Mouse (Mus musculus) embryo, embryonic 9.5 days (tissue): Measurements from ENCODE around the gene Inpp5k.

Experiments
- DNase-seq: peaks from one replicate; pipeline ENCODE4 v3.0.0-alpha.2; 2017; ENCODE audit errors: extremely low spot score

Gene Inpp5k

DNA sequence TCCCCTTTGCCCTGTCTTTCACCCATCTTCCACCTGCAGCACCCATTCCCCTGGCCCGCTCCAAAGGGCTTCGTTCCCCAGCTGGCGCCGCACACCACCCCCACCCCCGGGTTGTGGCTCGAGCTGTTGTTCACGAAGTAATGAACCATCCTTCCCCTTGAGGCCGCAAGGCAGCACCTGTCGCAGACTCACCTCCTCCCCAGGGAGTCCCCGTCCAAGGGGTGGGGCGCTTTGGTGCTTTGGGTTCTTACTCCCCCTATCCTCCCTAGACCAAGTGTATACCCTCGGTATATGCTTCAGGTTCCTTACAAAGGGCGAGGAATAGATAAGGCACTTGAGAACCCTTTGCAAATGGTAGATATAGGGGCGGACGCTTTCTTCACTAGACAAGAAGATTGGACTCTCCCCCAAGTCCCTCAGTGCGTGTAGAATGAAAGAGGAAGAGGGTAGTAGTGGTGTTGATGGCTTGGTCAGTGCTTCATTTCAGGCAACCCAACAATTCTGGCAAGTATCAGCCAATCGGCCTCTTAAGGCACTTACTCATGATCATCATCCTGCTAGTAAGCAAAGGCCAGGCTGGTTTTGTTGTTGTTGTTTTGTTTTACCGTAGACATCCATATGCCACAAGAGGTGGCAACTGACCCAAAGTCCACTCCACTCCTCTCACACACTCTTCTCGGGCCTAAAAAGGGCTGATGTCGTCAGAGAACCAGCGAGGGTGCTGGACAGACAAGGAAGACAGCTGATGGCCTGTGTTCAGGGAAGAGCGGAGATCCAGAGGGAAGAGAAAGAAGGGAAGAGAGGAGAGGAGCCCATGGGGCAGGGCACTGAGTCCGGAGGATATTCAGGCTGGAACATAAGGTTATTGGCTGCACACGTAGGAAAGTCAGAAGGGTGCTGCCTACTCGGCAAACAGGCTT is 23.9 kb downstream of the Inpp5k start:
- peak; percentile 14 for DNase-seq

DNA sequence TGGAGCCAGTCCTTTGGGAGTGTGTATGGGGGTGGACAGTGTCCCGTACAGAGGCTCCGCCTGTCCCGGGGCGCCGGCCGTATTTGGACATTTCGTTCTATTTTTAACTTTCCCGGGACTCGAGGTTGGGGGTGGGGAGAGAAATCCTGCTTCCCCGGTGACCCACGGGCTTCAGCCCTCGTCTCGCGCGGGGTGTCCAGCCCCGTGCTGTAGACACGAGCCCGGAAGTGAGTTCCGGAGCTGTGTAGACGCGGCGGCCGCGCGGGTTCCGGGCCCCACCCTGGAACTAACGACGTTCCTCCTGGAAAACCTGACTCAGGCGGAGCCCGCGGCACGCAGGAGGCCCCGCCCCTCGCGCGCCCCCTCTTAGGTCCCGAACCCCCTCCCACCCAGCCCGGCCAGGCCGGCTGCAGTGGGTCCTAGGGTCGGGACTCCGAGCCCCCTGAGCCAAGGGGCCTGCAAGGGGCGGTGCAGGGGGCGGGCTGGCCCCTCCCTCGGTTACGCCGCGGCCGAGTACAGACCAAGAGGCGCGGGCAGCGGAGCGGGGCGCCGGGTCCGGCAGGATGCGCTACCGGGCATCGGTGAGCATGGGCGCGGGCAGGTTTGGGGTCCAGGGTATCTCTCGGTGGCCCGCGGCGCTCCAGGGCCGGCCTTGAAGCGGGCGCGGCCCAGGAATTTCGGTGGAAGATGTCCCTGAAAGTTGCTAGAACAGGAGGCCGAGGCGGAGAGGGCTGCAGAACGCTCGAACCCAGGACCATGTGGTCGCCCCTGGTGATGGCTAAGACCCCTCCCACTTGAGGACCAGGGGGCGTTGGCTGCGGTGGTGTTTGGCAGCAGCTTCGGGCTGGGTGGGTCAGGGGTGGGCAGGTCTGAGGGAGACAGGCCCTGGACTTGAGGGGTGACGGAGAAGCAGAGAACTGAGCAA is 25.1 kb downstream of the Inpp5k start:
- peak; percentile 78 for DNase-seq

DNA sequence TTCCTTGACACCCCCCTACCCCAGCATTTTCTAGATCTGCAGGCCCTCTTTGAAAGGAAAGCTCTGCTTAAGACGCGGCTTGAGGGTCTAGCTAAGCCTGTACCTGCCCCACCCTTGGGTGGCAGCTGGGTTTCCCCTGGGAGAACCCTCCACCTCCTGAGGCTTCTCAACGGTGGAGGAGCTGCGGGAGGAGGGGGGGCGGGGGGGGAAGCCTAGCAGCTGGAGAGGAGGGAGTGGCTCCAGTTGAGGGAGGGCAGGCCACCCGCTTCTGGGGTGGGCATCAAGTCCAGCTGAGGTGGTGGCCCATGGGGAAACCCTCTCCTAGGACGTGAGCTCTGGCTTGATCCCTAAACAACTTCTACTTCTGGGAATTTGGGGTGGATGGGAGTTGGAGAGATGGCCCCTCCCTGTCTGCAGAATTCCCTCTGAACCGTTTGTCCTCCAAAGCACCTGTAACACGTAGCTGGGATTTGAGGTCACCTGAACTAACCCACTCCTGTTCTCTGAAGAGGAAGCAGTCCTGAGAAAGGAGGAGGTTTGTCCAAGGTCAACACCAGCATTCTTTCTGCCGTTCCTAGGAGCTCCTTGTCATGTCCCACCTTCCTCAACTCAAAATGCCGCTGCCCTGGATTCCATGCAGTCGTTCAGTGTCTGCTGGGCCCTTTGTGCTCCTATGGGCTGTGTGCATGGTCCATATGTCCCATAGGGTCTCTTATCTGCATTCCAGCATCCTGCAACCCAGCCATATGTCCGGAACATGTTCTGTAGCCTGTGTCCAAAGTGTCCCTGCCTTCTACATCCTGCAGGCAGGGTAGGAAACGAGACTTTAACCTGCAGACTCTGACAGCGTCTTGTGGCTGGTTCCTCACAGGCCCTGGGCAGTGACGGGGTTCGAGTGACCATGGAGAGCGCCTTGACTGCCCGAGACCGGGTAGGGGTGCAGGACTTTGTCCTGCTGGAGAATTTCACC is 26.1 kb downstream of the Inpp5k start:
- no peak for DNase-seq

DNA sequence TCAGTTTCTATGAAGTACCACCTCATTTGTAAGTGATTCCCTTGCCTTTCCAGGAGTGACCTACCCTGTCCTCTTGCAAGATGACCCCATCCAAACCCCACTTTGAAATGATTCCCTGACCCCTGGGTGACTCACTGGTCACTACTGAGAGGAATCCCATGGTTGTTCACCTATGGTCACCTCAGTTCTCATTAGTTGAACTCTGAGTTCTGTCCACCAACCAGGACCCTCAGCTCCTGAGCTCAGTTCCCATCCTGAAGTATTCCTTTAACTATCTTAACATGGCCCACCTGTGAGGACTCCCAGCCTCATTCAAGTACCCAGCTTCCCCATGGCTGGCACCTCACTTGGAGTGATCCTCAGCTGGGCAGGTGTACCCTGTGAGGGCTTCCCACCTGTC is 27.1 kb downstream of the Inpp5k start:
- no peak for DNase-seq

DNA sequence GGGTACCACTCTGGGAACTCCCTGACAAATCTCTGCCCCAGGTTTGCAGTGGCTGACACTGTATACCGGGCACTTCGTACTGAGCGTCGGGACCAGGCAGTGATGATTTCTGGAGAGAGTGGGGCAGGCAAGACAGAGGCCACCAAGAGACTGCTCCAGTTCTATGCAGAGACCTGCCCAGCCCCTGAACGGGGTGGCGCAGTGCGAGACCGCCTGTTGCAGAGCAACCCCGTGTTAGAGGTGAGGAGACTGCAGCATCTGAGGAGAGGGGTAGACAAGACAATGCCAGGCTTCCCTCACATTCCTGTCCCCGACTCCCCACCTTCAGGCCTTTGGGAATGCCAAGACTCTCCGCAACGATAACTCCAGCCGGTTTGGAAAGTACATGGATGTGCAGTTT is 27.5 kb downstream of the Inpp5k start:
- no peak for DNase-seq

DNA sequence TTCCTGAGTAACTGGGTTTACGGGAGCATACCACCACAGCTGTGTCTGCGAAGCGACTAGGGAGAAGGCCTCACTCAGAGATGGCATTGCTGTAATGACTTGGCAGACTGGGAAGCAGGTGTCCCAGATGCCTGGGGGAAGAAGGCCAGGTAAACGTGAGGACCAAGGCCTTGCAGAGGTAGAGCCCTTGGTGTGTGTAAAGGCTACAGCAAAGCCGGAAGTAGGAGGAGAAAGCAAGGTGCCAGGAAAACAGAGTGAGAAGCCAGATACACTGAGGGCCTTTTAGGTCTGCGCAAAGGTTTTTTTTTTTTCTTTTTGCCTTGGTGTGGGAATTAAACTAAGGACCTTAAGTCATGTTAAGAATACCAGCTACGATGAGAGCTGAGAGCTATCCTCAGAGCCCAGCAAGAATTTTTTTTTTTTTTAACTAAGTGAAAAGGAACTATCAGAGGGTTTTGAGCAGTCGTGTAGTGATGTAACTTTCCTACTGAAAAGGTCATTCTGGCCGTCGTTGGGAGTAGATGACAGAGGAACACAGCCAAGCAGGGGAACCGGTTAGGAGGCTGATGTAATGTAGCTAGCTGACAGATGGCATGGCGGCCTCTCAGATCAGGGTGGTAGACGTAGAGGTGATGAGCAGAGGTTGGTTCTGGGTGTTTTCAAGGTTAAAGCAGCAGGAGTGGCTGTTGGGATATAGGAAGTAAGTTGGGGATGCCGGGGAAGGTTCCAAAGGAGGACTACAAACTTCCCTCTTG is 28.4 kb downstream of the Inpp5k start:
- DNase-seq, result no peak

DNA sequence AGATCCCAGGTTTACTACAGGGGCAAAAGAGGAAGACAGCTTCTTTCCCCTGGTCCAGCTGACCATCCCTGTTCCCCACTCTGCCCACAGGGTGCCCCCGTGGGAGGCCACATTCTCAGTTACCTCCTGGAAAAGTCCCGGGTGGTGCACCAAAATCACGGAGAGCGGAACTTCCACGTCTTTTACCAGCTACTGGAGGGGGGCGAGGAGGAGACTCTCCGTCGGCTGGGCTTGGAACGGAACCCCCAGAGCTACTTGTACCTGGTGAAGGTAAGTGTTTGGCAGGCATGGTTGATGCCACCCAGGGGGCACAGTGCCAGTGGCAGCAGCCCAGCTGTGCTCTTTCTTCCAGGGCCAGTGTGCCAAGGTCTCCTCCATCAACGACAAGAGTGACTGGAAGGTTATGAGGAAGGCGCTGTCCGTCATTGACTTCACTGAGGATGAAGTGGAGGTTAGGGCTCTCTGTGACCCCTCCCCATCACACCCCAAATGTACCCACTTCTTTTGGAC is 29.3 kb downstream of the Inpp5k start:
- no peak for DNase-seq

DNA sequence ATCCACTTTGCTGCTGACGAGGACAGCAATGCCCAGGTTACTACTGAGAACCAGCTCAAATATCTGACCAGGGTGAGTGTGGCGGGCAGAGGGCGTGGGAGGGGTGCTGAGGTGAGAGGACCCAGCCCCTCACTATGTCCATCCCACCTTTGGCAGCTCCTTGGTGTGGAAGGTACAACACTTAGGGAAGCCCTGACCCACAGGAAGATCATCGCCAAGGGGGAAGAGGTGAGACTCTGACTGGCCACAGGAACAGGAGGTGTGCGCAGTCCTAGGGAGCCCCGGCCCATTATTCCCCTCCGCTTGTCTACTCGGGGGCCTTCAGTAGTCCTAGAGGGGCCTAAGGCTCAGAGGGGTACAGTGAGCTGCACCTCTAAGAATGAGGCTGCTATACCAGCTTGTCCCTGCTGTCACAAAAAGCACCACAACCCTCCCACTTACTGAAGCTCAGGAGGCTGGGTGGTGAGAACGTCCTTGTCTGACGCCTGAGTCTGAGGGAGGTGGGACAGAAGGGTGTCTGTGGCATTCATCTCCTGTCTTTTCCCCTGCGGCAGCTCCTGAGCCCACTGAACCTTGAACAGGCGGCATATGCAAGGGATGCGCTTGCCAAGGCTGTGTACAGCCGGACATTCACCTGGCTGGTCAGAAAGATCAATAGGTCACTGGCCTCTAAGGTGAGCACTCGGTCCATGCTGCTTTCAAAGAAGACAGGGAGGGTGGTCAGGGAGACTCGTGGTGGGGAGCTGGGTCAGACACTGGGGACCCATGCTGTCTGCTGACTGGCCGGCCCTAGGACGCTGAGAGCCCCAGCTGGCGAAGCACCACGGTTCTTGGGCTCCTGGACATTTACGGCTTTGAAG is 30.4 kb downstream of the Inpp5k start:
- no peak for DNase-seq

DNA sequence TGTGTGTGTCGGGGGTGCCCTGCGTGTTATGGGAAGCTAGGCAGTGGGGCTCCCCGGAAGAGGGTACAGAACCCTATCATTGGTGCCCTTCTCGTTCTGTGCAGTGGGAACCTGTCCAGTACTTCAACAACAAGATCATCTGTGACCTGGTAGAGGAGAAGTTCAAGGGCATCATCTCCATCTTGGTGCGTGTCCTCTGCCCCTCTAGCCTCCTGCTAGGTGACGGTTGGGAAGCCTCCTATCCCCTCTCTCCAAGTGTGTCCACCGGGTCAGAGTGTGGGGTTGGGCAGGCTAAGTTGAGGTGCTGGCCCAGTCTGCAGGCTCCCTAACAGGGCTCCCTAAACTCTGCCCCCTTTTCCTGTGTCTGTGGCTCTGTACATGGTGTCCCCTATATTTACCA is 31.3 kb downstream of the Inpp5k start:
- no peak for DNase-seq

DNA sequence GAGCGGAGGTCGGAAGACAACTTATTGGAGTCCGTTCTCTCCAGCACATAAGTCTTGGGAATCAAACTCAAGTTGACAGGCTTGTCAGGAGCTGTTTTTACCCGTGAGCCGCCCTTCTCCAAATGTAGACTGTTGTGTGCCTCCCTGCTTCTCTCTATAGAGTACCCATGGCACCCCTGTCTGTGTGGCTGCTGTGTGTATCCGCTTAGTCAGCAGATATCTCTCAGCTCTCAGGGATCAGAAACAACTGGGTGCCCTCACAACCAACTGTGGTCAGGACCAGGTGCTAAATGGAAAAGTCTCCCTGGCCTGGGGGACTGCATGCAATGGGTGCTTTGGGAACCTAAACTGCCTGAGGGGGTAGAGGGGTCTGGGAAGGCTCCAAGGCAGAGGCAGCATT is 35.5 kb downstream of the Inpp5k start:
- DNase-seq, result no peak

DNA sequence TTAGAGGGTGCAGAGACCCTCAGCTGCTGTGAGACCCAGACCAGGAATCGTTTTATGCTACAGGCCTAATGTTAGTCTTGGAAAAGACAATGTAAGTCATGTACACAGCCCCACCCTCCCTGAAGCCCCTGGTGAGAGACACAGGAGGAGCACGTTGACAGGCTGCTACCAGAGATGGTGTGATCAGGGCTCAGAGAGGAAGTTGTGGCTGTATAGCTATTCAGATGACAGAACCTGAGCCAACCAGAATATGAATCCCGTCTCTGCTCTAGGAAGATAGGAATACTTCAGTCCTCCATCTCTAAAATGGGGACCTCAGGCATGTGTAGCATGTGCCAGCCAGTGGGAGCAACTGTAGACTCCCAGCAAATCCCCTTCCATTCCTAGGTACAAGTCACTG is 37.8 kb downstream of the Inpp5k start:
- DNase-seq, result no peak

DNA sequence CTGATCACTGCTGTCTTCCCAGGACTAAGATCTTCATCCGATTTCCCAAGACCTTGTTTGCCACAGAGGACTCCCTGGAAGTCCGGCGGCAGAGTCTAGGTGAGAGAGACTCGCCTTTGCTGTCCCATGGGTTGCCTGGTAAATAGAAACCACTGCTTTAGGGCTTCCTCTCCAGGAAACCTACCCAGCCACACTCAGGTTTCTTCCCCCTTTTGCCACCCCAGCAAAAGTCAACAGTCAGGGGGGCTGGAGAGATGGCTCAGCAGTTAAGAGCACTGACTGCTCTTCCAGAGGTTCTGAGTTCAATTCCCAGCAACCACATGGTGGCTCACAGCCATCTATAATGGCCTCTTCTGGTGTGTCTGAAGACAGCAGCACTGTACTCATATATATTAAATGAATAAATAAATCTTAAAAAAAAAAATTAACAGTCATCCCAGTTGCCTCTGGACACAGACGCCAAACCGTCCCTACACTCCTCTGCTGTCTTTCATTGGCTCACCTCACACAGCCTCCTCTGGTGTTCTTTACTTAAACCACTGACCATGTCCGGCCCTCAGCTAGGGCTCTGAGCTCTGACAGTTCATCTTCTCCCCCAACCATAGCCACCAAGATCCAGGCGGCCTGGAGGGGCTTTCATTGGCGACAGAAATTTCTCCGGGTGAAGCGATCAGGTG is 38.5 kb downstream of the Inpp5k start:
- no peak for DNase-seq

DNA sequence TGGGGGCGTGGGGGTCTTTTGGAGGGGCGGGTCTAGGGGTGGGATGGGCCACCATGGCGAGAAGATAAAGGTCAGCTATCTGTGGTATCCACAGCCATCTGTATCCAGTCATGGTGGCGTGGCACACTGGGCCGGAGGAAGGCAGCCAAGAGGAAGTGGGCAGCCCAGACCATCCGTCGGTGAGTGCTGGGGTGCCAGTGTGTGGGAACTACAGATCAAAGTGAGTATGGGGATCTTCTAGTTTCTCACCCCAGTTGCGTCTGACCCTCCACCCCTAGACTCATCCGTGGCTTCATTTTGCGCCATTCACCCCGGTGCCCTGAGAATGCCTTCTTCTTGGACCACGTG is 39.0 kb downstream of the Inpp5k start:
- no peak for DNase-seq

DNA sequence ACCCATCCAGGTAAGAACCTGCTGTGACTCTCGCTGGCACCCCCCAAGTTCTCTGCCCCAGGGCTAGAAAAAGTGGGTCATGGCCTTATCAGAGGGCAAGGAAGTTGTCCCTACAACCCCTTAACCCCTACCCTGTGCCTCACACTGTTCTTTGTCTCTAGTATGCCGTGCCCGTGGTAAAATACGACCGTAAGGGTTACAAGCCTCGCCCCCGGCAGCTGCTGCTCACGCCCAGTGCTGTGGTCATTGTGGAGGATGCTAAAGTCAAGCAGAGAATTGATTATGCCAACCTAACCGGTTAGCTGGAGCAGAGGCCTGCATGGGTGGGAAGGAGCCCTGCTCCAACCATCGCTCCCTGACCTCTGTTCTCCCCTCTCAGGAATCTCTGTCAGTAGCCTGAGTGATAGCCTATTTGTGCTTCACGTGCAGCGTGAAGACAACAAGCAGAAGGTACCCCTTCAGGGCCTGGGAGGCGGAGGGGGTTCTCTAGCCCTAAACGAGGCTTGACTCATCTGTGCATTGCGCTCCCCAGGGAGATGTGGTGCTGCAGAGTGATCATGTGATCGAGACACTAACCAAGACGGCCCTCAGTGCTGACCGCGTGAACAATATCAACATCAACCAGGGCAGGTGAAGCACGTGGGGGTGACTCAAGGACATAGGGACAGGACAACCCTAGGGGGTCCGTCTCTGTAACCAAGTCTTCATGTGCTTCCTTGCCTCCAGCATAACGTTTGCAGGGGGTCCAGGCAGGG is 40.8 kb downstream of the Inpp5k start:
- no peak for DNase-seq

DNA sequence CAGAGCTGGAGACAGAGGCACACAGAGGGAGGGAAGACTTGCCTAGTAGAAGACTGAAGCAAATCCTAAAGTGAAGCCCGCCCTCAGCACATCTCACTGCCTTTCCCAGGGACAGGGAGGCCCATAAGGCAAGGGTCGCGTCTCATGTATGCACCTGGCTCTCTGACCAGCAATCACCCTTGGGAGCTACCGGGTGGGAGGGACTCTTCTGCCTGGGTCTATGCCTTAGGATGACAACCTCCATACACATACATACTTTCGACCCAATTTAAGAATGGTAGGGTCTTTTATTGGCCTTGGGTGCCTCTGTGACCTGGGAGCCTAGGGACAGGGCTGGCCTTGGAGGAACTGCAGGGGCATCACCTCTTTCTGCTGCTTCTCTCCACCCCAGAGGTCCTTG is 42.6 kb downstream of the Inpp5k start:
- no peak for DNase-seq

DNA sequence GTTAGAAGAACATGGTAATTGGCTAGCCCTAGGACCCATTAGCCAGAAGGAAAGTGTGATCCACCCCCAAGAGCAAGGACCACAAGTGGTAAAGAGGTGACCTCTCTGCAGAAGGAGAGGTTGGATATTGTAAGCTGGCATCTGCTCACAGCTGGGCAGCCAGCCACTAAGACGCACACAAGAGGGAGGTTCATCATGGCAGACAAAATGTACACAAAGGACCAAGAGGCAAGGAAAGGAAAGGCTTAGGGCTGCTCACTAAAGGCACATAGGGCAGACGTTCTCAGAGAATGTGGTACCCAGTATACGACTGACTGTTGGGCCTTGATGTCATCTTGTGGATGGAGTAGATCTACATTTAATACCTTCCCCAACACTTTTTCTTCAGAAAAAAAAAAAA is 44.1 kb downstream of the Inpp5k start:
- no peak for DNase-seq

DNA sequence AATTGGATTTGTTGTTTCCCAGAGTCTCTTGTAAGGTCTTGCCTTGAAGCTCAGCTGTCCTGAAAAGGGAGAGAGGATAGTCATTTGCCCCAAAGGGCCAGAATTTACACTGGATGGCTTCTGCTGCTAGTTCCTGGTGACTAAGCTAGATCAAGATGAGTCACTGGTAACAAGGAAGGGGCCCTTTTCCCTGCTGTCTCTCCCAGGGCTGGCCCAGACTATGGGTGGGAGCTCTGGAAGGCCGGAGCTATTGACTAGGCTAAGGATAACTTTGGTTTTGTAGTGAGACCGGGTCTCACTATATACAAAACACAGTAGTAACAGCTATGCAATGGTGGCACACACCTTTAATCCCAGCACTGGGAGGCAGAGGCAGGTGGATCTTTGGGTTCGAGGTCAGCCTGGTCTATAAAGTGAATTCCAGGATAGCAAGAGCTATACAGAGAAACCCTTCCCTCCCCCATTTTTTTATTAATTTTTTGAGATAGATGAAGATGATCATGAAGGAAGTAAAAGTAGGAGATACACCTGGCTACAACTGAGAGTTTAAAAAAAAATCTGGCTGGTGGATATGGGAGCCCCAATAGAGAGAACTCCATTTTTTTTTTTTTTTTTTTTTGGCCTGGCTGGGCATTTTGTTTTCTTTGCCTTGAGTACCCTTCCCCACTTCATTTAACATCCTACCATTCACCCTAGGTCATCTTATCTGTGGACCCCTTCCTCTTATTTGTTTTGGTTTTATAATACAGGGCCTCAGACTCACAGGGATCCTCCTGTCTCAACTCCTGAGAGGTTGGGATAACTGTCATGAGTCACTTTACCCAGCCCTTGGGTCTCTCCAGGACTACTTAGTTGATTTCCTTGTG is 47.3 kb downstream of the Inpp5k start:
- no peak for DNase-seq
